Mouse (Mus musculus) heart, embryonic 10.5 days (tissue): ENCODE results near the gene Krt77. TPM values are rescaled to one million over a fixed set of nuclear protein-coding genes. Genes with fewer than 3 reads are reported as not detected.

Experiments
- DNase-seq: peaks from one replicate; pipeline ENCODE4 v3.0.0-alpha.2; 2017; ENCODE audit warnings: low spot score
- H3K27ac ChIP-seq: fragments of 300-500 bp; sonication (generic); 2 replicates; pipeline ENCODE4 v1.5.1; 2016; ENCODE audit warnings: mild to moderate bottlenecking
- H3K27me3 ChIP-seq: fragments of 300-500 bp; sonication (generic); 2 replicates; pipeline ENCODE4 v1.6.1; 2016; ENCODE audit warnings: mild to moderate bottlenecking; ENCODE audit not compliant: poor library complexity, insufficient read depth, severe bottlenecking
- H3K36me3 ChIP-seq: fragments of 300-500 bp; sonication (generic); 2 replicates; pipeline ENCODE4 v1.6.1; 2016; ENCODE audit warnings: mild to moderate bottlenecking, moderate library complexity
- H3K4me1 ChIP-seq: fragments of 300-500 bp; sonication (generic); 2 replicates; pipeline ENCODE4 v1.6.1; 2016; ENCODE audit warnings: mild to moderate bottlenecking
- H3K4me3 ChIP-seq: fragments of 300-500 bp; sonication (generic); 2 replicates; pipeline ENCODE4 v1.5.1; 2016; ENCODE audit warnings: mild to moderate bottlenecking, moderate library complexity
- H3K9me3 ChIP-seq: fragments of 300-500 bp; sonication (generic); 2 replicates; pipeline ENCODE4 v1.6.1; 2016; ENCODE audit warnings: mild to moderate bottlenecking, moderate library complexity
- WGBS: fragments of 180-500 bp; shearing (Covaris S2); methylation state at CpG from one replicate; pipeline ENCODE4 v1.1.7; 2016; 5-methylcytosine and 5-hydroxymethylcytosine counted together
- polyA plus RNA-seq: library from polyadenylated mRNA; unstranded; fragments of >200 nt; fragmentation: Nextera tagmentation; extraction: Ambion mirVana; gene quantifications from 2 replicates; pipeline ENCODE4 v1.2.1, GENCODE M21; 2016

Gene Krt77
- polyA plus RNA-seq = 0.04 TPM in 1 of 2 replicates, not detected in the other

DNA sequence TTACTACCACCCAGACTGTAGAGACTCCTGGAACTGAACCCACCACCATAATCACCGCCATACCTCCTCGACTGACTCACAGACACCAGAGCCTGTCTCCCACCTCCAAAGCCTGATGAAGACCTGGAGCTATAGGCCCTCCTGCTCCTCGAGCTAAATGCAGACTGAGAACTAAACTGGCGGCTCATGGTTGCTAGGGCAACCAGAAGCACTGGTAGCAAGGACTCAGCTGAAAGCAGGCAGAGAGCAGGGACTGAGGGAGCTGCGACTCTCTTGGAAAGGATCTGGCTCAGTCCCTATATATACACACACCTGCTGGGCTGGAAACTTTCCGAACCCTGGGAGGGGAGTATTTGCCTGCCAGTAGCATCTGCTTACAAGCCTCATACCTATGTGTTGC, at the start of gene Krt77:
TSS of gene Krt77 (minus strand) at position 275 of the 400 bp plus-strand sequence.
- Histone ChIP-seq H3K4me1 (no peaks in the 10 kb centered on the region; the same call in 1 of the 2 replicates), H3K36me3 (no peaks in the 10 kb centered on the region), H3K27ac (no peak within 1 kb of the TSS), H3K9me3 (no peaks in the 10 kb centered on the region), H3K4me3 (no peak within 1 kb of the TSS), H3K27me3 (peaks cover 48% of the 10 kb centered on the region; the same call in 1 of the 2 replicates)
- WGBS = 40% methylated on average over 6 of the region's 6 CpGs
- DNase-seq = no peak

DNA sequence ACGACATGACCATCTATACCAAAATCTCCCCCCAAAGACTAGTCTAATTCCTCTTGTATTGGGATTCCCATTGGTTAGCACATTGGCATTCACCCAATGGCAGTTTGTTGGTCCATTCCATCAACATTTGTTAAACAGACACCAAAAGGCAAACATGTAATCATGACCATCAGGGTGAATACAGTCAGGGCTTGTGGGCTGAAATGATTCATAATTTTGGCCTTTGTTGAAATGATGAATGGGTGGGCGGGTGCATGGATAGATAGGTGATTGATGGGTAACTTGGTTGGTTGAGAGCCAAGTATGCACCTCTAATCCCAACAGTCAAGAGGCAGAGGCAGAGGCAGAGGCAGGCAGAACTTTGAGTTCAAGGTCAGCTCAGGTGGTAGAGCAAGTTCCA, 46.6 kb upstream of the Krt77 start:
- H3K9me3 ChIP-seq = no peaks in the 10 kb centered on the region
- 76% methylated on average over 2 of the region's 2 CpGs for WGBS
- peaks cover 20% of the 10 kb centered on the region for H3K27me3 ChIP-seq
- no peak overlapping the region for H3K4me3 ChIP-seq
- H3K4me1 ChIP-seq = no peaks in the 10 kb centered on the region
- no peak for DNase-seq
- H3K36me3 ChIP-seq = no peaks in the 10 kb centered on the region
- H3K27ac ChIP-seq = no peak overlapping the region

DNA sequence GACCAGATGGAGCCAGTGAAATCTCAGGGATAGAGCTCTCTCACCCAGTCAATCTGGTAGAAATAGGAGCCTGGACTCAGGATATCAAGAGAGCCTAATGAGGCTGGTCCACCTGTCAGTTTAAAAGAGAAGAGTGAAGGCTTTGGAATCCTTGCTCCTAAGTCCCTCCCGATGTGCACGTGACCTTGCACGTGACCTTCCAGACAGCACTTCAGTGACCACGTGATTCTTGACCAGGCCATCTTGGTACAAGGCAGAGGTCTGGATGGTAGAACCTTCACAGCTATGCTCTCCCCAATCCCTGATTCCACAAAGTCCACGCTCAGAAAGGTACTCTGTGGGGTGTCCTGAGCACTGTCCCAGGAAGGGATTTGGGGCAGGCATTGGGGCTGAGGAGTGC, 35.3 kb upstream of the Krt77 start:
- Histone ChIP-seq H3K27ac (no peak overlapping the region), H3K9me3 (no peaks in the 10 kb centered on the region), H3K27me3 (no peaks in the 10 kb centered on the region), H3K36me3 (no peaks in the 10 kb centered on the region), H3K4me3 (no peak overlapping the region), H3K4me1 (no peaks in the 10 kb centered on the region)
- DNase-seq = no peak
- WGBS = 76% methylated on average over 5 of the region's 5 CpGs

- Histone ChIP-seq H3K9me3 (no peaks in the 10 kb centered on the region), H3K27me3 (no peaks in the 10 kb centered on the region), H3K36me3 (no peaks in the 10 kb centered on the region), H3K4me3 (no peak overlapping the region), H3K4me1 (no peaks in the 10 kb centered on the region), H3K27ac (no peak overlapping the region)
- 52% methylated on average over 12 of the region's 12 CpGs for WGBS
- DNase-seq = no peak
Observed at GRCm38 (mm10) chr15:101902171-101903149, 33.0 kb upstream of the Krt77 start.

GRCm38 (mm10) chr15:101895216-101895615, 25.7 kb upstream of the Krt77 start:
- DNase-seq = no peak
- no peak overlapping the region for H3K4me3 ChIP-seq
- no peak overlapping the region for H3K27ac ChIP-seq
- WGBS = 87% methylated on average over 4 of the region's 4 CpGs
- no peaks in the 10 kb centered on the region for H3K4me1 ChIP-seq
- no peaks in the 10 kb centered on the region for H3K9me3 ChIP-seq
- H3K27me3 ChIP-seq = peaks cover 4% of the 10 kb centered on the region; the same call in 1 of the 2 replicates
- H3K36me3 ChIP-seq = no peaks in the 10 kb centered on the region

- H3K27ac ChIP-seq = no peak within 1 kb of the TSS
- 45% methylated on average over 4 of the region's 4 CpGs for WGBS
- no peak for DNase-seq
- peaks cover 5% of the 10 kb centered on the region; the same call in 1 of the 2 replicates for H3K4me1 ChIP-seq
- H3K36me3 ChIP-seq = no peaks in the 10 kb centered on the region
- no peak within 1 kb of the TSS for H3K4me3 ChIP-seq
- H3K27me3 ChIP-seq = peaks cover 4% of the 10 kb centered on the region; the same call in 1 of the 2 replicates
- H3K9me3 ChIP-seq = no peaks in the 10 kb centered on the region
Observed at GRCm38 (mm10) chr15:101892820-101893219, 23.3 kb upstream of the Krt77 start, which contains the start of gene Krt76. Gene Krt76 (minus strand): TSS chr15:101892920.

- DNase-seq = no peak
- no peaks in the 10 kb centered on the region for H3K36me3 ChIP-seq
- peaks cover 4% of the 10 kb centered on the region; the same call in 1 of the 2 replicates for H3K4me1 ChIP-seq
- H3K9me3 ChIP-seq = no peaks in the 10 kb centered on the region
- peaks cover 18% of the 10 kb centered on the region for H3K27me3 ChIP-seq
- 34% methylated on average over 10 of the region's 11 CpGs for WGBS
- no peak overlapping the region for H3K4me3 ChIP-seq
- H3K27ac ChIP-seq = no peak overlapping the region
Observed at GRCm38 (mm10) chr15:101879776-101880175, 10.3 kb upstream of the Krt77 start.

DNA sequence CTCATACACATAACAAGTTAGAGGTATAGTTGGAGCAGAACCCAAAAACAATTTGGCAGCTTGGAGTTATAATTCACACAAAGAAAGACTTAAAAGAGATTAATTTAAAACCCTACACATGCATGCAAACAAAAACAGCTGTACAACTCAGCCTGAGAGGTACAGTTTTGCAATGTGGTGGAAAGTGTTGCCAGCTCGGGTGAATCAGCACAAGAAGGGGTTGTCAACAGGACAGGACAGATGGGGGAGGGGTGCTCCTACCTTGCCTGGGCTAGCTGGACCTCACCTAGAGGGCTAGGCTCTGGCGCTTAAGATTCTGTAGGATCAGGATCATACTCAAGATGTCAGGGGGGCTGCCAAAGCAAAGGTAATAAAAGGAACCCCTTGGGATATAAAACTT, 8.5 kb upstream of the Krt77 start:
- WGBS = 43% methylated on average over 2 of the region's 2 CpGs
- no peaks in the 10 kb centered on the region for H3K9me3 ChIP-seq
- H3K4me3 ChIP-seq = no peak overlapping the region
- H3K4me1 ChIP-seq = peaks cover 4% of the 10 kb centered on the region; the same call in 1 of the 2 replicates
- H3K36me3 ChIP-seq = no peaks in the 10 kb centered on the region
- peaks cover 16% of the 10 kb centered on the region; the same call in 1 of the 2 replicates for H3K27me3 ChIP-seq
- no peak for DNase-seq
- no peak overlapping the region for H3K27ac ChIP-seq

- no peak for DNase-seq
- no peak overlapping the region for H3K27ac ChIP-seq
- H3K4me1 ChIP-seq = peaks cover 4% of the 10 kb centered on the region
- peaks cover 29% of the 10 kb centered on the region; the same call in 1 of the 2 replicates for H3K27me3 ChIP-seq
- H3K36me3 ChIP-seq = no peaks in the 10 kb centered on the region
- no peak overlapping the region for H3K4me3 ChIP-seq
- 68% methylated on average over 1 of the region's 1 CpGs for WGBS
- no peaks in the 10 kb centered on the region for H3K9me3 ChIP-seq
Observed at GRCm38 (mm10) chr15:101874383-101874782, 4.9 kb upstream of the Krt77 start.

DNA sequence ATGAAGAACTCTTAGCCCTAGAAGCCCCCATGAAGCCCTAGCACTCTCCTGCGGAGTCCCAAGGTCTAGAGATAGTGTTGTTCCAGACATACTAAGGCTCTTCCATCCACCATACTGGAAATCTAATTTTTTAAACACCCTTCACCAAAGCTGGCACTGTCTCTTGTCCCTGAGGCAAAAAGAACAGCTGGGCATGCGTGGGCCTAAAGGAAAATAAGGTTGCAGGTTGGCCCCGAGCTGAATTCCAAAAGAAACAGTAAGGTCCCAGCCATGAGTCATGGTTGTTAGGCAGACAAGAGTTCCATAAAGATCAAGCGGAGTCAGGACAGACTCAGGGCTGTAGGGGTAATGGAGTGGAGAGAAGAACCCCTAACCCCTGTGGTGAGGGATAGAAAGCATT, 3.7 kb upstream of the Krt77 start:
- no peaks in the 10 kb centered on the region for H3K36me3 ChIP-seq
- DNase-seq = no peak
- 76% methylated on average over 4 of the region's 4 CpGs for WGBS
- H3K27me3 ChIP-seq = peaks cover 41% of the 10 kb centered on the region; the same call in 1 of the 2 replicates
- no peak overlapping the region for H3K27ac ChIP-seq
- H3K4me1 ChIP-seq = peaks cover 4% of the 10 kb centered on the region
- no peaks in the 10 kb centered on the region for H3K9me3 ChIP-seq
- no peak overlapping the region for H3K4me3 ChIP-seq

DNA sequence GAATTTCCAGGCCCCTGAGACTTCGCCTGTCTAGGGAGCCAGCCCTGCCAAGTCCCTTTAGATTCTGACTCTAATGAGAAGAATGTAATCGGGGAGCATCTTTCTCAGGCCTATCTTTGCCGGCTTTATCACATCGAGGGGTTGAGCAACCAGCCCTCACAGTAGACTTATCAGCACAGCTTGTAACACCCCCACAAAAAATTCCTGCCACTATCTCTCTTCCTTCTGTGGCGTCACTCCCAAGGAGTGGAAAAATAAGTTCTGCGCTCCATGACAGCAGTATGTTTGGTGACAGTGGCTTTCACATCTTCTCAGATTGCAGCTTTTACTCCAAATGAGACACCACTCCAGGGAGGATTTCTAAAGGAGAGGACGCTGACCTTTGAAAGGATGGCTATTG, 2.8 kb downstream of the Krt77 start:
- no peak overlapping the region for H3K4me3 ChIP-seq
- H3K4me1 ChIP-seq = no peaks in the 10 kb centered on the region; the same call in 1 of the 2 replicates
- no peaks in the 10 kb centered on the region for H3K36me3 ChIP-seq
- no peaks in the 10 kb centered on the region for H3K9me3 ChIP-seq
- H3K27ac ChIP-seq = no peak overlapping the region
- no peak for DNase-seq
- H3K27me3 ChIP-seq = peaks cover 37% of the 10 kb centered on the region
- 54% methylated on average over 7 of the region's 7 CpGs for WGBS

DNA sequence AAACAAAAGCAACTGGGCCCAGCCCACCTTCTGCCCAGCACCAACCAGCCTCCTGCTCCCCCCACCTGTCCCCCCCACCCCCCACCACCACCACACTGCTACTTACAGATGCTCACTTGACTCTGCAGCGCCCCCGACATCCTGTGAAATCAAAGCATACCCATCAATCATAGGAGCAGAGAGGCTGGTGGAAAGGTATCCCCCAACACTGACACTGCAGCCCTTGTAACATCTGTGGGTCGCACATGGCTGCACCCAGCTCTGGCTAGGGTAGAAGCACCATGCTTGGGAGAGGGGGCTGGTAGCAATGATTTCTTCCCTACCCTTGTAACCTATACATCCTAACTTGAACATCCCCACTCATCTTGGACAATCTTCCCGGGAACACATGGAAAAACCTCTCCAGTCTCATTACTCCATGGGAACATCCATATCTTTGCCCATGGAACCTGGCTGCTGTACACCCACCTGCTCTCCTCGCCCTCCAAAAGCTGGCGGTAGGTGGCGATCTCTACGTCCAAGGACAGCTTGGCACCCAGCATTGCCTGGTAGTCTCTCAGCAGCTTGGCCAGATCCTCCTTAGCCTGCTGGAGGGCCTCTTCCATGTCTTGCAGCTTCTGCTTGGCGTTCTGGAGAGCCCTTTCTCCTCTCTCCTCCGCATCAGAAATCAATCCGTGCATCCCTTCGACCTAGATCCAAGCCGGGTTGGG, 8.9 kb downstream of the Krt77 start:
- no peaks in the 10 kb centered on the region for H3K36me3 ChIP-seq
- DNase-seq = no peak
- no peaks in the 10 kb centered on the region for H3K9me3 ChIP-seq
- peak overlapping the region; percentile 67 for H3K4me3 ChIP-seq
- 50% methylated on average over 13 of the region's 13 CpGs for WGBS
- H3K27me3 ChIP-seq = peaks cover 77% of the 10 kb centered on the region
- no peak overlapping the region for H3K27ac ChIP-seq
- peaks cover 19% of the 10 kb centered on the region for H3K4me1 ChIP-seq

DNA sequence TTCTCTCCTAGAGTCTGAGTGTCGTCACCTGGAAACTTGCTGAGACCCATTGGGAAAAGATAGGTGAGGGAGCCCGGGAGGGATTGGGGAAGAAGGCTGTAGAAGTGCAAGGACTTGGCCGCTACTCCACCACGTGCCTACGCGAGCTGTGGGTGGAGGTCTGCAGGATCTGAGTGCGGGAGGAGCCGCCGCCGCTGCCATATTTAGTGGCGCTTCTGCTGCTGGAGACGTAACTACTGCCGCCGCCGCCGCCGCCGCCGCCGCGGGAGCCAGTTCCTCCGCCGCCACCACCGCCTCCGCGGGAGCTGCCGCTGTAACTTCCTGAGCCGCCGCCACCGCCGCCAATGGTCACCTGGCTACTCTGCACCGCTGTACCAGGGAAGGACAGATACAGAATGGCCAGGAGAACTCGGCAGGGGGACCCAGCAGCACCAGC, 9.8 kb downstream of the Krt77 start:
- H3K27me3 ChIP-seq = peaks cover 80% of the 10 kb centered on the region
- no peaks in the 10 kb centered on the region for H3K36me3 ChIP-seq
- no peak for DNase-seq
- peak overlapping the region; percentile 67 for H3K4me3 ChIP-seq
- H3K4me1 ChIP-seq = peaks cover 19% of the 10 kb centered on the region
- peak overlapping the region; percentile 82 for H3K27ac ChIP-seq
- H3K9me3 ChIP-seq = no peaks in the 10 kb centered on the region
- under 1% methylated on average over 33 of the region's 33 CpGs for WGBS
